9 mouse cellular contexts compared by ENCODE assay signal in genomic region chr14:22020885-22021284, GRCm38 (mm10). TPM values are rescaled to one million over a fixed set of nuclear protein-coding genes. Genes with fewer than 3 reads are reported as not detected.
DNase-seq lines count a peak whose midpoint lies in the region; ATAC-seq and TF ChIP-seq lines count a peak whose summit lies in the region.
"Had no signal": no experiment of that assay in that cellular context is flagged by ENCODE, and none has a peak within 500 bp of the region (broad histone marks: within the 10 kb centered on the region; RNA-seq: fewer than 3 reads in every experiment).

No protein-coding gene starts in this region.

- peaks cover 39% of the 10 kb centered on the region; the same call in 1 of the 2 replicates for H3K27me3 ChIP-seq in forebrain, embryonic 15.5 days
- H3K27me3 ChIP-seq in forebrain, embryonic 11.5 days (ENCODE audit: control insufficient read depth, insufficient read depth, low read length), result peaks cover 36% of the 10 kb centered on the region
- H3K27me3 ChIP-seq in intestine, postnatal 0 days (replicated peaks; ENCODE audit: control insufficient read depth, insufficient read depth, low read length), result no peaks in the 10 kb centered on the region

- no peak overlapping the region for H3K9ac ChIP-seq in forebrain, embryonic 15.5 days (replicated peaks)
- H3K9ac ChIP-seq in forebrain, embryonic 11.5 days (ENCODE audit: low read length), result no peak overlapping the region
- H3K9ac ChIP-seq in intestine, postnatal 0 days (ENCODE audit: low read depth, low read length), result no peak overlapping the region
- H3K9ac ChIP-seq: embryonic facial prominence, embryonic 15.5 days had no signal

- DNase-seq in forebrain, embryonic 11.5 days (ENCODE audit: low spot score), result no peak
- peak; percentile 55 for DNase-seq in urinary bladder, postnatal 14 days (ENCODE audit: low spot score)
- DNase-seq in urinary bladder, adult 2 months (ENCODE audit: low spot score), result no peak
- DNase-seq in fibroblast of lung, adult 2 months (ENCODE audit: low read depth), result peak; percentile 58
- DNase-seq in lung, adult 18-20 months, result peak; percentile 59 to 71
- peak; percentile 14 for DNase-seq in testis, postnatal 14 days (ENCODE audit: low spot score)

- ATAC-seq in forebrain, embryonic 15.5 days (replicated peaks), result 0 out of 2 replicates have a peak, but pooled peaks have one; percentile 26
- ATAC-seq in forebrain, embryonic 11.5 days (replicated peaks; ENCODE audit: low FRiP score), result no peak
- peak; percentile 34; the same call in 1 of the 2 replicates for ATAC-seq in intestine, postnatal 0 days

- H3K36me3 ChIP-seq in forebrain, embryonic 15.5 days, result no peaks in the 10 kb centered on the region
- no peaks in the 10 kb centered on the region for H3K36me3 ChIP-seq in forebrain, embryonic 11.5 days (ENCODE audit: control insufficient read depth, insufficient read depth, low read length)
- no peaks in the 10 kb centered on the region for H3K36me3 ChIP-seq in intestine, postnatal 0 days (ENCODE audit: control insufficient read depth, insufficient read depth)
- H3K36me3 ChIP-seq: embryonic facial prominence, embryonic 15.5 days had no signal

- WGBS in forebrain, embryonic 15.5 days, result 16% methylated on average over 2 of the region's 2 CpGs
- WGBS in forebrain, embryonic 11.5 days, result 13% methylated on average over 2 of the region's 2 CpGs
- WGBS in intestine, postnatal 0 days, result 36% methylated on average over 2 of the region's 2 CpGs

- H3K9me3 ChIP-seq in forebrain, embryonic 15.5 days, result no peaks in the 10 kb centered on the region
- no peaks in the 10 kb centered on the region for H3K9me3 ChIP-seq in forebrain, embryonic 11.5 days (ENCODE audit: control insufficient read depth, low read length)
- H3K9me3 ChIP-seq in intestine, postnatal 0 days (ENCODE audit: control insufficient read depth), result no peaks in the 10 kb centered on the region
- H3K9me3 ChIP-seq: embryonic facial prominence, embryonic 15.5 days had no signal

- no peak overlapping the region for H3K27ac ChIP-seq in forebrain, embryonic 15.5 days (replicated peaks)
- H3K27ac ChIP-seq in forebrain, embryonic 11.5 days (ENCODE audit: low read depth, low read length), result no peak overlapping the region
- H3K27ac ChIP-seq in intestine, postnatal 0 days (ENCODE audit: low read depth, low read length), result no peak overlapping the region
- H3K27ac ChIP-seq: embryonic facial prominence, embryonic 15.5 days had no signal

- H3K4me1 ChIP-seq in forebrain, embryonic 15.5 days, result peaks cover 6% of the 10 kb centered on the region
- peaks cover 6% of the 10 kb centered on the region for H3K4me1 ChIP-seq in forebrain, embryonic 11.5 days (replicated peaks; ENCODE audit: control insufficient read depth, insufficient read depth, low read length)
- H3K4me1 ChIP-seq in intestine, postnatal 0 days (replicated peaks; ENCODE audit: control insufficient read depth, insufficient read depth, low read length), result peaks cover 11% of the 10 kb centered on the region

- H3K4me2 ChIP-seq in forebrain, embryonic 15.5 days (replicated peaks), result no peak overlapping the region
- H3K4me2 ChIP-seq in forebrain, embryonic 11.5 days (ENCODE audit: low read depth, low read length, severe bottlenecking), result no peak overlapping the region
- H3K4me2 ChIP-seq in intestine, postnatal 0 days (replicated peaks; ENCODE audit: low read depth), result no peak overlapping the region
- H3K4me2 ChIP-seq: embryonic facial prominence, embryonic 15.5 days had no signal

- no peak overlapping the region for H3K4me3 ChIP-seq in forebrain, embryonic 15.5 days
- no peak overlapping the region for H3K4me3 ChIP-seq in forebrain, embryonic 11.5 days (ENCODE audit: low read depth, low read length)
- H3K4me3 ChIP-seq in intestine, postnatal 0 days (ENCODE audit: low read depth, low read length), result no peak overlapping the region
- H3K4me3 ChIP-seq: embryonic facial prominence, embryonic 15.5 days had no signal

- TF ChIP-seq CTCF in intestine, postnatal 0 days (IDR thresholded peaks at IDR 0.05; ENCODE audit: low read depth), result peak; percentile 74

RNA-seq across cellular contexts. Expression of gene Lrmda, which starts 1.4 kb away (rescaled TPM):
- 0.15 TPM in 1 of 2 replicates, not detected in the other for polyA plus RNA-seq in forebrain, embryonic 15.5 days (2015; fragmentation: Nextera tagmentation; extraction: Ambion mirVana)
- polyA plus RNA-seq in forebrain, embryonic 11.5 days (2014; fragmentation: Nextera tagmentation; extraction: Ambion mirVana), result not detected in 2 replicates
- 0.74 and 1.3 TPM in 2 replicates for polyA plus RNA-seq in urinary bladder, adult 2 months (2012; rRNA removed)
- polyA plus RNA-seq in intestine, postnatal 0 days (2015; fragmentation: Nextera tagmentation; extraction: Ambion mirVana), result 0.73 and 1.8 TPM in 2 replicates

RNA-seq across cellular contexts. Expression of gene Zfp503, which starts 31.5 kb away (rescaled TPM):
- 7.4 TPM in 2 replicates for polyA plus RNA-seq in forebrain, embryonic 15.5 days (2015; fragmentation: Nextera tagmentation; extraction: Ambion mirVana)
- polyA plus RNA-seq in forebrain, embryonic 11.5 days (2014; fragmentation: Nextera tagmentation; extraction: Ambion mirVana), result 6.6 and 6.7 TPM in 2 replicates
- 14.3 and 26.0 TPM in 2 replicates for polyA plus RNA-seq in urinary bladder, adult 2 months (2012; rRNA removed)
- 5.7 and 6.5 TPM in 2 replicates for polyA plus RNA-seq in intestine, postnatal 0 days (2015; fragmentation: Nextera tagmentation; extraction: Ambion mirVana)

Comparison
In these comparisons a context has a peak if more than half of its experiments do, and no peak if none do; other contexts are left out.
1. DNase-seq: peak in urinary bladder, postnatal 14 days (single experiment), fibroblast of lung, adult 2 months (single experiment), lung, adult 18-20 months (2 of 2) and testis, postnatal 14 days (single experiment); none in forebrain, embryonic 11.5 days (single experiment) and urinary bladder, adult 2 months (single experiment).